Mouse (Mus musculus) C2C12 (cell line): ENCODE results near the gene Umad1.

ENCODE experiments used
- CTCF ChIP-seq: IDR thresholded peaks from one replicate; pipeline ENCODE4 v1.5.1; 2011; ENCODE audit not compliant: control insufficient read depth, insufficient read depth, insufficient read length
- FOSL1 ChIP-seq: IDR thresholded peaks from one replicate; pipeline ENCODE4 v1.8.0; 2011; ENCODE audit warnings: mild to moderate bottlenecking, low read length; ENCODE audit not compliant: poor library complexity, insufficient read depth, severe bottlenecking

GRCm38 (mm10) chr6:8458596-8458995 lies 199.5 kb downstream of the Umad1 start:
- TF ChIP-seq CTCF (no peak), FOSL1 (no peak)
